Mouse (Mus musculus): Measurements from ENCODE around the gene C87436.

Gene C87436

DNA sequence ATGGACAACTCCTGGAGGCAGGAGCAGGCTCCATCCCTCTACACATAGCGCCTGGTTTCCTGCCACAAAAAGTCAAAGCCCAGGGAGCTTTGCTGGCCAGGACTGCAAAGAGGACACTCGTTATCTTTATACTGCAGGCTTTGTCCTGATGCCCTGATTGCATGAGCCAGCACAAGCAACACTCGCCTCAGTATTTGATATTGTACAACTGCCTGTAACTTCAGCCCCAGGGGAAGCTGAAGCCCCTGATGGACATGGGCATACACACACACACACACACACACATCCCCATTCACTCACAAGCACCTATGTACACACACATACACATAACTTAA, 71.7 kb downstream of the C87436 start:
- DNase-seq (ENCODE audit: low read depth, low spot score) = no peak

DNA sequence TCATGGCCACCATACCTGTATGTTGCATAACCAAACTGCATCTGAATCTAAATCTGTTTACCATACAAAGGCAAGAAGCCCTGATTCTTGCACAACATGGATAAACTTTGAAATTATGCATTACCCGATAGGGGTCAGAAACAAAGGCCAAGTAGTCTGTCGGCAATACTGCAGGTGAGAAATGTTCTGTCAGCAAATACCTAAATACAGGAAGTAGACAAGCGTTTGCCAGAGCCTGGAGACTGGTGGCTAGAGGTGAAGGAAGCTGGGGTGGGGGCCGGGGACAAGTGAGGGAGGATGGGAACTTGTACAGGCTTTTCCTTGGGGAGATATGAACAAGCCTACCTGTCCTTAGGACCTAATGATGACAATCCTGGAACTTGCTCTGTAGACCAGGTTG, 72.8 kb downstream of the C87436 start:
- no peak for DNase-seq (ENCODE audit: low read depth, low spot score)

DNA sequence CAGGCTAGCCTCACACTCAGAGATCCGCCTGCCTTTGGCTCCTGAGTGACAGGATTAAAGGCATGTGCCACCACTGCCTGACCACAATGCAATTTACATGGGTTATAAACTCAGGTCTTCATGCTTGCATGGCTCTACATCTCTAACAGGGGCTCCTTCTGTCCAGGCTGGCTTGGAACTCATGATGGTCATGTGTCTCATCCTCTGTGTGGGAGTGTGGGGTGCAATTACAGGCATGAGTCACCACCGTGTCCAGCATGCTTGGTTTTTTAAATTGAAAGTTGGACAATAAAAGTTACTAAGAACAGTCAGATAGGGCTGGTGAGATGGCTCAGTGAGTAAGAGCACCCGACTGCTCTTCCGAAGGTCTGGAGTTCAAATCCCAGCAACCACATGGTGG, 75.1 kb downstream of the C87436 start:
- no peak for DNase-seq (ENCODE audit: low read depth, low spot score)

DNA sequence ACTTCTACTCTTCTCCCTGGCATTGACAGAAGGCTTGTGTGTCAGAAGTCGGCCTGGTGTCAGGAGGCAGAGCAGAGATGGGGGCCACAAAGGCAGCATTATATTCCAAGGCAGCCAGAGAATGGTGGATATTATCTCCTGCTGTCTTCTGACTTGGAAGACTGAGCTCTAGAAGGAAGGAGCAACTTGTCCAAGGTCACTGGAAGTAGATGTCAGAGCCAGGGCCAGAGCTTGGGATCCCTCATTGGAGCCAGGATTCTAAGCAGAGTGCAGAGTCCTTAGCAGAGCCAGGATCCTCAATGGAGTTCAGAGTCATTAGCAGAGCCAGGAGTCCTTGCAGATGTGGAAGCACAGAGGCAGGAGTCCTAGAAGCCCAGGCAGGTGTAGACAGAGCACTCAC, 77.8 kb downstream of the C87436 start:
- DNase-seq (ENCODE audit: low read depth, low spot score) = no peak

DNA sequence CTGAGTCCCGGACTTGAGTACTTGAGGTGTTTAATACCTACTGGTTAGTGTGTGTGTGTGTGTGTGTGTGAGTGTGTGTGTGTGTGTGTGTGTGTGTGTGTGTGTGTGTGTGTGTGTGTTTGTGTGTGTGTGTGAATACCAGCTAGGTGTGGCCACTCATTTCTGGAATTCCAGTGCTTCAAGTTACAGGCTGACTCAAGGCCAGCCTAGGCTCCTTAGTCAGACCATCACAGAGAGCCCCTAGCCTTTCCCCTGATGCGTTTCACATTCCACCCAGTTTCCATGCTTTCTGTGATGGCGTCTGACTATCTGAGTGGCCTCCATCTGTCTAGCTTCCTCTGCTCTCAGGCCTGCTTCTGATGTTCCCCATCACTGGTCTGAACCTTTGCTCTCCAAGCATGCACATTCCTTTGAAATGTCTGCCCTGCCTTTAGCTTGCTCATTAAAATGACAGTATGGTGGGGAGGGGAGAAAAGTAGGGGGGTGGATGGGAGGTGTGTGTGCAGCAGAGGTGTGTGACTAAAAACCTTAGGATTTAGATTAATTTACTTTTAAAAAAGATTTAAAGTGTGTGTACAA, 81.7 kb downstream of the C87436 start:
- no peak for DNase-seq (ENCODE audit: low read depth, low spot score)

DNA sequence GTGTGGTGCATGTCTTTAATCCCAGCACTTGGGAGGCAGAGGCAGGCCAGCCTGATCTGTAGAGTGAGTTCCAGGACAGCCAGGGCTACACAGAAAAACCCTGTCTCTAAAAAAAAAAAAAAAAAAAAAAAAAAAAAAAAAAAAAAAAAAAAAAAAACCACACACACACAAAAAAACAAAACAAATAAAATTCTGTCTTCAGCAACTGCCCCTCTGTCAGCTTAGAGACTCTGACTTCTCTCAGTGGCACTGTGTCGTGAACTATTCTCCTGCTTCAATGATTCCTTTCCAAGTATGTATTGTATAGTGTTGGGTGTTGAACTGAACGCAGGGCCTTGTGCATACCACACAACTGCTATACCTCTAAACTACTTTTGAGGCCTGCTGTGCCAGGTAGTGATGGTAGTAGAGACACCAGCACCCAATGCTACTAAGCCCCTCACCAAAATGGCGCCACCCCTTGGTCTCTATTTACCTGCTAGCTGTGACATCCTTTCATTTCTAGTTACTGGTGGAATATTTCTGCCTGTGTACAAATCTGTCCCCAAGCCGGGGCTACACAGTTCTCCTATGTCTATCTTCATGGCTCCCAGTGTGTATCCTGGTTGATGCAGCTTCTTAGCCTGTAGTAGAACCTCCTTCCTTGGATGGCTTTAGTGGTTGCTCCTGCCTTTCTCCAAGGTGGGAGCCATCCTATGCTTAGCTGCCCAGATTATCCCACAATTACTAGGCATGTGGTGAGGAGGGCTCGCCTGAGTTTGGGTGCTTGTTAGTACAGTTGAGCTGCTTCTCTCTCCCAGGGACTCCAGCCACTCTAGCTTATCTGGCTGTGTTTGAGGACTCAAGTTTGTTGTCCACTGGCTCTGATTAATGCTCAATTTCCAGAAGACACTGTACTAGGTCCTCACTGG, 84.1 kb downstream of the C87436 start:
- no peak for DNase-seq (ENCODE audit: low read depth, low spot score)

Measured in brain, embryonic 18.5 days (tissue).